Mouse (Mus musculus) retina, postnatal 7 days (tissue): Measurements from ENCODE around the gene Ppp1r13b.
A peak's percentile ranks its signal among the peaks of the same experiment; 100 is the strongest.
"Not testable (repeated sequence)": the region's sequence is repeated elsewhere in the genome, so short reads cannot be mapped to it uniquely, and the experiment has no call there.

Experiments used
- DNase-seq: peaks from one replicate; pipeline ENCODE4 v3.0.0-alpha.2; 2012; ENCODE audit warnings: low read depth, low spot score

Ppp1r13b gene

GRCm38 (mm10) chr12:111907970-111908681, at the start of gene Ppp1r13b:
Gene Ppp1r13b (minus strand): TSS chr12:111908110.
- DNase-seq = peak; percentile 91

- no peak for DNase-seq
Measured at GRCm38 (mm10) chr12:111956173-111956572, 48.3 kb upstream of the Ppp1r13b start.

- no peak for DNase-seq
Measured at GRCm38 (mm10) chr12:111951701-111952100, 43.8 kb upstream of the Ppp1r13b start.

- DNase-seq = no peak
Measured at GRCm38 (mm10) chr12:111950486-111950885, 42.6 kb upstream of the Ppp1r13b start.

- no peak for DNase-seq
Measured at GRCm38 (mm10) chr12:111946716-111947115, 38.8 kb upstream of the Ppp1r13b start.

GRCm38 (mm10) chr12:111945765-111946655, 38.1 kb upstream of the Ppp1r13b start:
- DNase-seq = not testable (repeated sequence)

GRCm38 (mm10) chr12:111945115-111945514, 37.2 kb upstream of the Ppp1r13b start:
- no peak for DNase-seq

GRCm38 (mm10) chr12:111944065-111944987, 36.4 kb upstream of the Ppp1r13b start:
- DNase-seq = not testable (repeated sequence)

GRCm38 (mm10) chr12:111943421-111944064, 35.6 kb upstream of the Ppp1r13b start:
- DNase-seq = no peak

GRCm38 (mm10) chr12:111938623-111939177, 30.8 kb upstream of the Ppp1r13b start:
- no peak for DNase-seq

- DNase-seq = no peak
Measured at GRCm38 (mm10) chr12:111936706-111937550, 29.0 kb upstream of the Ppp1r13b start.

GRCm38 (mm10) chr12:111933971-111934370, 26.1 kb upstream of the Ppp1r13b start:
- no peak for DNase-seq

GRCm38 (mm10) chr12:111933032-111933704, 25.3 kb upstream of the Ppp1r13b start:
- no peak for DNase-seq

GRCm38 (mm10) chr12:111932513-111932912, 24.6 kb upstream of the Ppp1r13b start:
- DNase-seq = no peak

- no peak for DNase-seq
Measured at GRCm38 (mm10) chr12:111931411-111932025, 23.6 kb upstream of the Ppp1r13b start.

- no peak for DNase-seq
Measured at GRCm38 (mm10) chr12:111928411-111928966, 20.6 kb upstream of the Ppp1r13b start.

- no peak for DNase-seq
Measured at GRCm38 (mm10) chr12:111927338-111927737, 19.4 kb upstream of the Ppp1r13b start.

GRCm38 (mm10) chr12:111923117-111923516, 15.2 kb upstream of the Ppp1r13b start:
- DNase-seq = no peak
